Mouse (Mus musculus) E14TG2a.4 (cell line): ENCODE data around the gene Espn.

Source experiments
- CTCF ChIP-seq: conservative IDR thresholded peaks from 2 replicates; pipeline ENCODE4 v1.5.1; 2014; ENCODE audit warnings: low read length
- NANOG ChIP-seq: IDR thresholded peaks from 2 replicates; pipeline ENCODE4 v1.6.1; 2014; ENCODE audit warnings: borderline replicate concordance, low read length, mixed read lengths
- POU5F1 ChIP-seq: IDR thresholded peaks from 2 replicates; pipeline ENCODE4 v1.6.1; 2014; ENCODE audit warnings: low read length, borderline replicate concordance

- TF ChIP-seq CTCF (no peak), NANOG (no peak), POU5F1 (no peak)
Observed at GRCm38 (mm10) chr4:152088556-152089120, 63.5 kb downstream of the Espn start.
